Mouse (Mus musculus) mouse trophoblast stem cell (cell line): ENCODE results near the gene Pxn.

ENCODE experiments used
- in situ Hi-C, 2 experiments: fragments of 300-500 bp; cut with MseI, MboI; formaldehyde crosslinking; loops; 2 replicates in 1 of 2; 3 replicates in 1 of 2; pipeline ENCODE4 v1.15.1; 2025

Gene Pxn

DNA sequence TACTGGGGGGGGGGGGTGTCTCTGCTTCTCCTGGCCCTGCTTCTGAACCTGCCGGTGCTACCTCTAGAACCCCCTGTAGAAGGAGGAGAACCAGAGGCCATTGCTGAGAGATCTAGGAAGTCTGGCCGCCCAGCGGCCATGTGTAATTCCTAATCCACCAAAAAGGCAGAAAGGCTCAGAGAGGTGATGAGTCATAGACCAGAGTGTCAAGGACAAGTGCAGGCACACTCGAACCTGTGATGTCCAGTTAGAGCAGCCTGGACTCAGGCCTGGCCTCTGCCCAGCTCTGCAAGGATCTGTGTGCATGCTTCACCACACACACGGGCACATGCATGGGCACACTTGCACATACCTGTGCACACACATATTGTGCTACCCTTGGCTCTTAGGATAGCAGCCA, 21.7 kb downstream of the Pxn start:
- in situ Hi-C loops: no loop called here

- in situ Hi-C loops: no loop called here
These were observed 22.9 kb downstream of the Pxn start for GRCm38 (mm10) chr5:115529364-115529741.

DNA sequence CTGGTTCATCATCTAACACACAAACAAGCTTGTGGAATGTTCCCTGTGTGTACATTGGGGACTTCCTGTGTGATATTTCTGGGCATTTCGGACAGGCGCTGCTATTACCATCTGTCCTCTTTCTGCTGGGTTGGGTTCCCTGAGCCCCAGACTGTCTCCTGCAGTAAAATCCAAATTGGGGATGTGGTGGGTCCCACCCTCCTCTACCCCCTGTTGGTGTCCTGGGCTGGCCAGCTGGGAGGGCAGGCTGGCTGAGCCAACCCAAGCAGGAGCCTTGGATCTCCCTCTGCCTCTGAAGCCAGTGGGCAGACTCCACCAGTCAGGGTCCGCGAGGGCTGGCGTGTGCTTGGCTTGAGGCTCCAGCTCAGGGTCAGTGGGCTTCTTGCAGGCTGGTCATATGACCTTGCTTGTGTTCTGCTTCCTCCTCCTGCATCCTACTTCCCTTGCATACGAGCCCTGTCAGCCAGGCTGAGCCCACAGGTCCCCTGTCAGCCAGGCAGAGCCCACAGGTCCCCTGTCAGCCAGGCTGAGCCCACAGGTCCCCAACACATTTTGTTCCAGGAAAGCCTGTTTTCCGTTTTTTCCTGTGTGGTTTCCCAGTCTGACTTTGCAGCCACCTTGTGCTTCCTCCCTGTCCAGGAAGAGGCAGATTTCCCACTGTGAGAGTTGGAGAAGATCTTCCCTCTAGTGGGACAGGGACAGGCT, 23.4 kb downstream of the Pxn start:
- in situ Hi-C loops: no loop called here

- in situ Hi-C loops: no loop called here
These were observed 24.0 kb downstream of the Pxn start for GRCm38 (mm10) chr5:115530447-115530809.

DNA sequence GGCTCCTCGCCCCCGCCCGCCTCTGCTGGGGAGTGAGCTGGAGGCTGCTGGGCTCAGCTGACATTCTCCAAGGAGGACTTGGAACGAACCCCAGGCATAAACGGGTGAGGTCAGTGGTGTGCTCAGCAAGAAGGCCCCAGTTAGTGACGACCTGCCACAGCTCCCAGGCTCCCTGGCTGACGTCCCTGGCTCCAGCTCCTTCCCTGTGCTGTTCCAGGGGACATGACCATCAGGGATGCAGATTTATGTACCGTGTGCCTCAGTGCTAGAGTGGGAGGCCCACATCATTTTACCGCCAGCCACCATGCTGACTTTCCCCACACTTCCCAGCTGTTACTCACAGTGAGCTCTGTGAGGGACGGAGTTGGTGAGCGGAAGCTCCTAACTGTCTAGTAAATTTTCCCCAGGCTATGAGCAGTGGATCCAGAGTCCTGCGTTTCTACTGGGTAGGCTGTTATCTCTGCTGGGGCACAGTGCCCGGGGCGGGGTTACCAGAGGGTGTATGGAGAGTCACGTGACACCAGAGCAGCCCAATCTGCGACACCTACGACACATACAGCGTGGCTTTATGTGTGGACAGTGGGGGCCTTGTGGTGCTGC, 25.3 kb downstream of the Pxn start:
- in situ Hi-C loops: no loop called here

DNA sequence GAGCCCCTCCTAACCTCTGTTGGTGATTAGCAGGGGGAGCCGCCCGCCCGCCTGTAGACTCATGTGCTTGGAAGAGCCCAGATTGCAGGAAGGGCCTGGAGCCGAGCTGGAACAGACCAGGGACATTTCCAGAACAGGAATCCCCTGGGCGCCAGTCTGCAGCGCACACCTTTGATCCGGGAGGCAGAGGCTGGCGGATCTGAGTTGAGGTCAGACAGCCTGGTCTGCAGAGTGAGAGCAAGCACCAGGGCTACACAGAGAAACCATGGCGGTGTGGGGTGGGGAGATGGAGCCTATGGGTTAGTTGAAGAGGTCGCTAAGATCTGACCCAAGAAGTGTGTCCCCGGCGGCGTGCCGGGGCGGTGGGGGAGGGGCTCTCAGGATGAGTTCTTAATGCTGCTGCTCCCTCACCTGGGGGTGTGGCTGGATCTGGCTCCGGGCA, 27.8 kb downstream of the Pxn start:
- in situ Hi-C loops: no loop called here

DNA sequence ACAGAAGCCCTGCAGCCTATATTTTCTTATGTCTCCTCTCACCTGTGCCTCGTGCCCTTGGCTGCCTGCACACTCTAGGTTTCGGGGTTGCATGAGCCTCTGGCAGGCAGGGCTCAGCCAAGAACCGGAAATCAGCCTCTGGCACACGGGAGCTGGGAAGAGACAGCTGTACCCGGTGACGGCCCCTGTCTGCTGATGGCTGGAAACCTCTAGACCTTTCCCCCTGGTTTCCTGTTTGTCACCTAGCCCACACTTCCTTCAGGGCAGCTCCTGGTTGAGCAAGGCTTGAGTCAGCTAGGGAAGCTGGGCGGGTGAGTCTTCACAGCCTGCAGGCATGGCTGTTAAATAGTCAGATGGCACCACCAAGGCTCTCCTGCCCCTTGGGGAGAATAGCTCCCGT, 28.4 kb downstream of the Pxn start:
- in situ Hi-C loops: no loop called here

DNA sequence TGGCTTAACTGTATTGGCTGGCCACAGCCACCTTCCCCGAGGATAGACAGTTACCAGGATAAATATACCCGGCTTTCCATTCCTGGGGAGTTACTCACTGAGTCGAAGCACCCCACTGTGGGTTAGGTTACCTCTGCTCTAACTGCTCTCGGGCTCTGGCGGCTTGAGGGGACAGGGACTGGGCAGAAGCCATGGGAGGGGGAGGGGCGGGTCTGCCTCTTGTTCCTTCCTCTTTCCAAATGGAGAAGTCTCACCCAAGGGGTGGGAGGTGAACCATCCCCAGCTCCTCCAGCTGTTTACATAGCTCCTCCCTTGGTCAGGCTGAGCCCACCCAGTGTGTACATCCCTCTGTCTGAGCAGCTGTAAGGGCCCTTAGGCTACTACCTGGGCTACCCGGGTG, 29.2 kb downstream of the Pxn start:
- in situ Hi-C loops: no loop called here

- in situ Hi-C loops: no loop called here
These were observed 31.7 kb downstream of the Pxn start for GRCm38 (mm10) chr5:115538017-115538692.

DNA sequence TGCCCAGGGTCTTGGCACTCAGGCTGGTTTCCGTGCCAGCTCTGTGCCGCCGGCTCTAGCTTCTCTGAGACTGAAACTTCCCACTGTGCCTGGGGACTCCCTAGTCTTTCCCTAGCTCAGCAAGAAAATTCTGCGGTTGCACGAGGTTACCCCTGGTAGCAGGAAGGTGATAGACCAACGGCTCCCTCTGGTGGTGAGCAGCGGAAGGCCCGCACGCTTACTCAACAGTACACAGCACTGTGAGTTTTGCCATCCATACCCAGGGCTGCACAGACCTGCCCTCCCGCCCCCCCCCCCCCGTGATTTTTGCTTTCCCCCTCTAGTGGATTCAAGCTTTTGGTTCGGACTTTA, 32.2 kb downstream of the Pxn start:
- in situ Hi-C loops: no loop called here

DNA sequence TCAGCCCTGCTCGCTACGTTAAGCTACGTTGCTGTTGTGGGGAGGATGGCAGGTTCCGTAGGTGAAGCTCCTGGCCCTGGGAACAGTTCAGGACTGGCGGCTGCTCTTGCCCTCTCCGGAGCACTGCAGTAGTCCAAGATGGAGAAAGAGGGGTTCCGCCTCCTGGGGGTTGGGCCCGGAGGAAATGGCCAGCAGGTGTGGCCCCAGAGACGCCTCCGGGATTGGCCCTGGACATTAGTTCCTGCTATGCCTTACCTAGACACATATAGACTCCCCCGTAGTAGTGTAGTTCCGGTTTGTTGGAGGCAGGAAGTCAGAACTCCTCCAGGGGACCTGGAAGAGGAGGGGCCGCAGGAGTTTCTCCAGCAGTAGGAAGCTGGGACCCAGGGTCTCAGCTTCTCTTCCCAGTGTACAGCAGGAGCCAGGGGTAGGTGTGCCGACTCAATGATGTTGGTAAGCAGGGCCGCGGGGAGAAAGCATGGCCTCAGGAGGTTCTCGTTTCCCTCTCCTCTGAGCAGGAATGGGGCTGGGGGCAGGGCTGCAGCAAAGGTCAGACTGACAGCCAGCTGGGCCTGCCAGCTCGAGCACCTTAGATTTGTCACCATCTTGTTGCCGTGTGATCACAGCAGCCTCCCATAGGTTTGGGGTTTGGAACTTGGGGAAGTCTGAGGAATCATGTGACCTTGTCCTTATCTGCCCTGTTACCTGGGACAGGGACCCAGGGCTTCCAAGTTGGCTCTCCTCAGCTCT, 36.3 kb downstream of the Pxn start:
- in situ Hi-C loops: loop anchor here (5.0 kb wide), 1 partner anchor 36 kb away; the partner anchor contains the start of gene Pxn (in 2 of the 2)

GRCm38 (mm10) chr5:115543509-115544253, 37.2 kb downstream of the Pxn start:
- in situ Hi-C loops: loop anchor here (5.0 kb wide), 1 partner anchor 36 kb away; the partner anchor contains the start of gene Pxn (in 2 of the 2)

- in situ Hi-C loops: loop anchor here (5.0 kb wide), 1 partner anchor 37 kb away; the partner anchor contains the start of gene Pxn (in 2 of the 2)
These were observed 38.2 kb downstream of the Pxn start for GRCm38 (mm10) chr5:115544655-115545185.

DNA sequence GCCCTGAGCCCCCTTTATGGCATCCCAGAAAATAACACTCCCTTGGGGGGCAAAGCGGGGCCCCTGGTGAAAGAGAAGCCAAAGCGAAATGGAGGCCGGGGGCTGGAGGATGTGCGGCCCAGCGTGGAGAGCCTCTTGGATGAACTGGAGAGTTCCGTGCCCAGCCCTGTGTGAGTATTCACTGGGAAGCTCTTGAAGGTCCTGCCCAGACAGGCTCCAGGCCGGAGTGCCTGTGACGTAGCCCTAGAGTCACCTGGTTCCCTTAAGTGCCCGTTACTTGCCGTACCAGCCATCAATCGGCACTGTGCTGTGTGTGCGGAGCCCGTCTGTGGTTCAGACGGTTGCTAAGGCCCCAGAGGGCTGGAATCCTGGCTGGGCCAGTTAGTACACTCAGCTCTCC, 39.2 kb downstream of the Pxn start:
- in situ Hi-C loops: no loop called here

- in situ Hi-C loops: no loop called here
These were observed 40.1 kb downstream of the Pxn start for GRCm38 (mm10) chr5:115546536-115546935.

DNA sequence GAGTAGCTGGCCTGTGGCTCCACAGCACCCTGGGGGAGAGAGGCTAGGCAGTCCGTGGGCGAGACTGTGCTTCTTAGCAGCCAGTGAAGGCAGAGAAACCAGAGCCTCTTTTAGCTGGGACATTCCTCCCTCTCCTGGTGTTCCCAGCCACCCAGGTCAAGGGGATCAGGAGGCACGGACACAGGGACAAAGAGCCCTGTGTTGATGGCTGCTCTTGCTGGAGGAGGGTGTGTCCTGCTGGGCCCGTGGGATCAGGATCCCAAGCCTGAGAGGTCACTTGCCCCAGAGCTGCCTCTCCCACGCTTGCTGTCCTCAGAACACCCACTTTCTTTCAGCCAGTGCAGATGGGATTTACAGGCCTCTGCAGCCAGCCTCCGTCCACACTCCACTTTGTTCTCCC, 40.5 kb downstream of the Pxn start:
- in situ Hi-C loops: no loop called here

GRCm38 (mm10) chr5:115547421-115547820, 40.9 kb downstream of the Pxn start:
- in situ Hi-C loops: no loop called here

GRCm38 (mm10) chr5:115548501-115549285, 42.2 kb downstream of the Pxn start:
- in situ Hi-C loops: no loop called here

DNA sequence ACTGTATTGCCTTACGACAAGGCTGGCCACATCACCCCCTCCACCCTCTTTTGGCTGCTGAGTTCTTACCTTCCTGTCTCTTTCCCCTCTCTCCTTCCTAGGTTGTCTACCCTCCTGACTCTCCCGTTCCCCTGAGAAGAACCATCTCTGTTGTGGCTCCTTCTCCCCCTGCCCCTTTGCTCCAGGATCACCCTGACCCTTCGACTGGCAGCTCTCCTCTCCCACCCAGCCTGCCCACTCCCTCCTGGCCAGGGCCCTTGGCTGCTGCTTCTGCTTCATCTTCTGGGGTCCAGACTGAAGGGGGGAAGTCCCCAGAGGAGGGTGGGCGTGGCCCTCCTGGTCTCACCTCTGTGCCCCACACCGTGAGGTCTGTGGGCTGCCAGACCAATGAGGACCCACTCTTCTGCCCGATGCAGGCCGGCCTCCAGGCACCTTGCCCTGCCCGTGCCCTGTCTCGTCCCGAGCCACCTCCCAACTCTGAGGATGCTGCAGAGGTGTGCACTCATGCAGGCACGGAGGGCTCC, 44.1 kb downstream of the Pxn start:
- in situ Hi-C loops: no loop called here

GRCm38 (mm10) chr5:115551386-115551785, 44.9 kb downstream of the Pxn start:
- in situ Hi-C loops: no loop called here
